Mouse (Mus musculus) granulocyte monocyte progenitor cell, adult 5-6 weeks (primary cell): ENCODE measurements at regions not wholly inside any gene's neighbourhood (a gene's known extent, or its start where the extent isn't known, plus 50 kb on each side); places are given as distances from the start of the nearest gene placed in this dataset.
A peak's percentile ranks its signal among the peaks of the same experiment; 100 is the strongest.

ENCODE experiments used
- ATAC-seq: replicated peaks from 2 replicates; pipeline ENCODE4 v1.8.0; 2016; ENCODE audit warnings: mild to moderate bottlenecking, moderate TSS enrichment, inconsistent platforms; ENCODE audit not compliant: poor library complexity, severe bottlenecking

DNA sequence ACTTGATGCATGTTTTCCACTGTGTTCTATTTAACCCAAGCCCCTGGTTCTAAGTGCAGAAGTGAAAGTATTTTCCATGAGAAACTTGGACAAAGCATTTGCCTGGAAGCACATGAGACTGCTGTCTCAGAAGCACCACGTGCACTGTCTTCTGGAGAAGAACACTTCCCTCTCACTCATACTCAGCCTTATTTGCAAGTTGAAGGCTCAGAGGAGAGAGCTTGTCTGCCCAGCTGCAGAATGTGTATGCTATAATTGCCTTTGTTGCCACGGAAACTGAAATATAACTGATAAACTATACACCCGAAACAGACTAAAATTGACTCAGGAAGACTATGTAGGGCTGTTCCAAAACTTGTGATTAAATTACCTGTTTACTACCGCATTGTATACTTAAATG is 3230.3 kb downstream of the 9330182O14Rik start:
- no peak for ATAC-seq

DNA sequence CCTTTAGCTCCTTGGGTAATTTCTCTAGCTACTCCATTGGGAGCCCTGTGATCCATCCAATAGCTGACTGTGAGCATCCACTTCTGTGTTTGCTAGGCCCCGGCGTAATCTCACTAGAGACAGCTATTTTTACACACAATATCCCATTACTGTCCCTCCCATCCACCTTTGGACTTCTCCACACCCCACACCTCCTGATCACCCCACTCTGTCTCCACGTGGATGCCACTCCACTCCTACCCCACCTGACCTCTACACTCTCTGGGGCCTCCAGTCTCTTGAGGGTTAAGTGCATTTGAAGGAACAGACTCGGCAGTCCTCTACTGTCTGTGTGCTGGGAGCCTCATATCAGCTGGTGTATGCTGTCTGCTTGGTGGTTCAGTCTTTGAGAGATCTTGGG is 3238.9 kb downstream of the 9330182O14Rik start:
- ATAC-seq: no peak

DNA sequence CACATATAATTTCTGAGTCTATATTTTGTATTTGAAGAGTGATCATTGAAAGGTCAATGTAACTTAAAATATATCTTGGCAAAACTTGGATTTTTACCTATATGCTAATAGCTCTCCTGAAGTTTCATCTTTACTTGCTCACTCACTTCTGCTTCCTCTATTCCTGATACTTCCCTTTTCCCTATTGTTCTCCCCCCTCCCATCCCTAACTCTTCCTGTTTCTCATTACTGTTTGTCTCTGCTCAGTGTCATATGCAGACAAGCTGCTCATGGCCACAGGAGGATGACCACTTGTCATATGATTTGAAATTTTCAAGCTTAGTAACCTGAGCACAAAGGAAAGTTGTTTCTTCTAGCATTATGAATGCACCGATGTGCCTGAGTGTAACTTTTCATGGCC is 3248.2 kb downstream of the 9330182O14Rik start:
- ATAC-seq: peak; percentile 59; the same call in 1 of the 2 replicates

DNA sequence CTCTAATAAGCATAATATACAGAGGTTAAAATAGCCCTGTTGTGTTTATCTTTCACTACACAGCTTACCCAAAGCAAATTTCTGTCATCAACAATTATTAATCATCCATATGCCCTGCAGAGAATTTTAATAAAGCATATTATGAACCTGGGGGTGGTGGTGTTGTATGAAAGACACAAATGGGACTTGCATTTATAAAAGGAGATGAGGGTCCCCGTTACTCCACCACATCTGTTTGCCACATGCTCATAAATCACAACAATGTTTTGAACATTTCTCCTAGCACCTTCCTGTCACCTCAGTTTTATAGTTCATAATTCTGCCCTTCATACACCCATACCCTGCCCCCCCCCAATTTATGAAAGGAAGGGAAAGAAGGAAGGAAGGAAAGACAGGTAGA is 3265.7 kb downstream of the 9330182O14Rik start:
- no peak for ATAC-seq

DNA sequence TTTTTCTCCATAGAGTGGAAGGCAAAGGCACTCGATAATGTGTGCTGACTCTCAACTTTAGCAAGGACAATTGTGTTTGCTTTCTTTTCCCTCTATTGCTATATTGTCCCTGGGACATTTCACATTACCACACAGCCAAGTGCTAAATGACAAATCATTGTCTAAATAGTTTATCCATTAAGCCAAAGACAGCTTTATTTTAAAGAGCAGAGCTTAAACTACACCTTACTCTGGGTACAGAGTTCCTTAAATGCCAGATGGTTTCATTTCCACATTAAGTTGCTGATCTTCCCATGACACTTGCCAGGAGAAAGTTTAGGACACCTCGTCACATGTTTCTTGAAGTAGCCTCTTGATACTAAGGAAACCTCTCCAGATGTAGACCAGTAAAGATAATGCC is 3269.4 kb downstream of the 9330182O14Rik start:
- no peak for ATAC-seq
